ENCODE assay signal across 8 mouse cellular contexts in genomic region chr16:46121420-46121819, GRCm38 (mm10). TPM values are rescaled to one million over a fixed set of nuclear protein-coding genes. Genes with fewer than 3 reads are reported as not detected.
DNase-seq lines count a peak whose midpoint lies in the region; ATAC-seq lines count a peak whose summit lies in the region.

No protein-coding gene starts in this region.

- H3K27me3 ChIP-seq in heart, embryonic 12.5 days (replicated peaks): no peaks in the 10 kb centered on the region; the same call in 1 of the 2 replicates

- WGBS in heart, embryonic 12.5 days: 49% methylated on average over 2 of the region's 2 CpGs

- H3K36me3 ChIP-seq in heart, embryonic 12.5 days: no peaks in the 10 kb centered on the region

- no peak overlapping the region for H3K4me2 ChIP-seq in heart, embryonic 12.5 days

- no peak overlapping the region for H3K9ac ChIP-seq in heart, embryonic 12.5 days

- H3K4me1 ChIP-seq in heart, embryonic 12.5 days (replicated peaks): no peaks in the 10 kb centered on the region

- no peak overlapping the region for H3K27ac ChIP-seq in heart, embryonic 12.5 days (ENCODE audit: poor library complexity, severe bottlenecking)

- intact Hi-C loops in heart, postnatal 10 days (cut with DNase I): loop anchor here (10.0 kb wide), 3 partner anchors 373 to 1763 kb away; partner anchors contain the start of gene Nectin3
- intact Hi-C loops in left cerebral cortex, postnatal 4 days (cut with DNase I): no loop called here

- peak; percentile 29 to 45 for DNase-seq in heart, postnatal 10 days
- DNase-seq in CD4-positive, CD25-positive, alpha-beta regulatory T cell, adult 2 months (ENCODE audit: low read depth, low spot score): peak; percentile 76
- peak; percentile 36 for DNase-seq in brain, adult 2 months (ENCODE audit: low read depth, low spot score)
- peak; percentile 65 for DNase-seq in left cerebral cortex, postnatal 4 days
- peak; percentile 20 for DNase-seq in right cerebral cortex, adult 18-20 months
- no peak for DNase-seq in cerebellum, adult 8-10 months

- ATAC-seq in heart, embryonic 12.5 days (ENCODE audit: insufficient number of reproducible peaks, low FRiP score): no peak
- peak; percentile 52; the same call in 1 of the 2 replicates for ATAC-seq in granulocyte monocyte progenitor cell, adult 5-6 weeks (replicated peaks; ENCODE audit: poor library complexity, severe bottlenecking)

- H3K4me3 ChIP-seq in heart, embryonic 12.5 days: no peak overlapping the region

- no peaks in the 10 kb centered on the region for H3K9me3 ChIP-seq in heart, embryonic 12.5 days (replicated peaks)

RNA-seq across cellular contexts. Expression of gene Cd96, which starts 1.4 kb away (rescaled TPM):
- under 1 TPM; 0.12 to 0.14 TPM for total RNA-seq in heart, postnatal 10 days (2021)
- not detected in 2 replicates for polyA plus RNA-seq in heart, embryonic 12.5 days (2016; fragmentation: Nextera tagmentation; extraction: Ambion mirVana)
- 0.92 TPM in 1 of 2 replicates, not detected in the other for total RNA-seq in granulocyte monocyte progenitor cell, adult 5-6 weeks (2014; fragmentation: Nextera tagmentation)
- 1.1 and 2.3 TPM in 2 replicates for total RNA-seq in granulocyte monocyte progenitor cell, adult 5-6 weeks (2017)
- under 1 TPM in 1 of 2 experiments, not detected in 1; 0.16 TPM for total RNA-seq in left cerebral cortex, postnatal 4 days (2021)

RNA-seq across cellular contexts. Expression of gene Gm4737, which starts 33.5 kb away (rescaled TPM):
- 10 to 100 TPM; 12.4 to 14.2 TPM for total RNA-seq in heart, postnatal 10 days (2021)
- polyA plus RNA-seq in heart, embryonic 12.5 days (2016; fragmentation: Nextera tagmentation; extraction: Ambion mirVana): 1.2 and 2.7 TPM in 2 replicates
- total RNA-seq in granulocyte monocyte progenitor cell, adult 5-6 weeks (2014; fragmentation: Nextera tagmentation): 3.2 and 3.7 TPM in 2 replicates
- total RNA-seq in granulocyte monocyte progenitor cell, adult 5-6 weeks (2017): 16.5 and 22.8 TPM in 2 replicates
- total RNA-seq in left cerebral cortex, postnatal 4 days (2021): 10 to 100 TPM; 16.7 to 18.1 TPM
